Mouse (Mus musculus): ENCODE measurements around the gene Hps3.
"Not testable (repeated sequence)": the region's sequence is repeated elsewhere in the genome, so short reads cannot be mapped to it uniquely, and the experiment has no call there.

Gene Hps3

GRCm38 (mm10) chr3:20034719-20035404, at the start of gene Hps3:
Gene Hps3, minus strand, starts transcription at chr3:20035315.
- peak; percentile 88 for DNase-seq

GRCm38 (mm10) chr3:20082161-20082560, 47.0 kb upstream of the Hps3 start:
- no peak for DNase-seq

DNA sequence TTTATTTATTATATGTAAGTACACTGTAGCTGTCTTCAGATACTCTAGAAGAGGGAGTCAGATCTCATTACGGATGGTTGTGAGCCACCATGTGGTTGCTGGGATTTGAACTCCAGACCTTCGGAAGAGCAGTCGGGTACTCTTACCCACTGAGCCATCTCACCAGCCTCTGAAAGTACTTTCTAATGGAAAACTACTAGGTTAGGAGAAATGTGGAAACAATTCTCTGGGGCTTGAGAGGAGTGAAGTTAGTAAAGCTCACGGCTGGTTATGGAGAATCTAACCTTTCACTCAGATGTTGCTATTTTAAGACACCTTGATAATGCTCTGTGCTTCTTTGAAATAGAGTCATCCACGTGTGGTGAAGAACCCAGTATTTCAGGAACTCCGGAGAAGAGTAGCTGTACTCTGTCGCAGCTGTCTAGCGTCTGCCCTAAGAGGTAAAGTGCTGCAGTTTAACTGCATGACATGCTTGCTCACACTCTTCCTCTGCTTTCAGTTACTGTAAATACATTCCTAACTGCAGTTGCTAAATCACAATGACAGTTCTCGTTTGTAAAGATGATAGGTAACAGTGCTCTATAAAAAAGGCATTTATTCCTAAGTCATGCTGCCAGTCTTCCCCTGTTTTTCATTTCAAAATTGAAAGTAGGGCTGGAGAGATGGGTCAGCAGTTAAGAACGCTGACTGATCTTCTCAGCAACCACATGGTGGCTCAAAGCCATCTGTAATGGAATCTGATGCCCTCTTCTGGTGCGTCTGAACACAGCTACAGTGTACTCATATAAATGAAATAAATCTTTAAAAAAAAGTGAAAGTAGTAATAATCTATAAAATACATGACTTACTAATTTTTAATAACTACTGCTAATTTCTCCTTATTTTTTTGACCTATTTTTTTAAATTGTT, 41.3 kb upstream of the Hps3 start:
- DNase-seq, result no peak

DNA sequence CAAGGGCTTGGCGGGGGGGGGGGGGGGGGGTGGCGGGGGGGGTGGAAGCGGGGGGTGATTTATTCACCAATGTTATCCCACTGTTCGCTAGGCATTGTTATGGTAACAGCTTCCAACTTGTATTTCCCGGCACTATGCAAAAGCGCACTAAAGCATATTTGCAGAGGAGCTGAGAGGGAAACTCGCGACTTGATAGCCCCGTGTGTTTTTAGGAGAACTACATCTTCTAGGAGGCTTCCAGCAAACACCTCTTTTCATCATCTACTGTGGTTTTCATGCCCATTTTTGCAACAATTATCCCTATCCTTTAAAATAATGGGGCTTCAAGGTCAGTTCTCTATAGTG, 23.1 kb upstream of the Hps3 start:
- no peak for DNase-seq

DNA sequence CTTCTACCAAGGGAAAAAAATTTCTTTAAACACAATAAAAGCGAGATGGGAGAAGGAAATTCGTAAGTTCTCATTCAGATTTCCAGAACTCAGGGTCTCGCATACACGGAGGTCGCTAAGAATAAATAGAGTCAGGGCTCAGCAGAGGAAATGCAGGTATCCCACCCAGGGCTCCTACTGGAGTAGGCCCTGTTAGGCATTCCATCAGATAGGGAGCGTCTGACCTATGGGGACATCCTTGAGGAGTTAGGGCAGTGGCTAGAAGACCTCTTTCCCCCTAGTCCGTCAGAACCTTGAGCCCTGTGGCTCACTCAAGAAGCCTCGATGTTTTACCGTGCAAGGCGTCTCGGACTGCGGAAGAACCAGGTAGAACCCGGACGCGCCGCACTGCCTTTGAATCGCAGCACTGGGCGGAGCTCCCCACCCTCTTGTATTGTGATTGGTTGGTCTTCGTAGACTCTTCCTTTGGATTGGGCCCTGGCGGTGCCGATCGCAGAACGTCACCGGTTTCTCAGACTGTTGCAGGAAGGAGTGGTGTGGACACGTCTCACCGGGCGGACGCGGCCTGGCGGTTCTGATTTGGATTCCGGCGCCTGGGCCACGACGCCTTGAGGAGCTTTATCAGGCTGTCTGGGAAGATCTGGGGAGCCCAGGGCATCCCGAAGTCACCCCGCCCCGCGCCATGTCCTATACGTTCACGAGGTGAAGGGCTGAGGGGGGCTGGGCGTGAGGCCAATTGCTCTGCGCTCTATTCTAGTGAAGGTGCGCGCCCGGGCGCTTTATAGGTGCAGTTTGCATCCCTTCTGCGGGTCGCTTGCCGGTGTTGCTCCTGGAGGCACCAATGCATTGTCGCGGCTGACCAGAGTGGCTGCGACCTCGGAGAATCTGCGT, 22.4 kb upstream of the Hps3 start, which contains the start of gene Hltf:
Gene Hltf, plus strand, starts transcription at position 506 of the 891 bp plus-strand sequence.
- DNase-seq, result peak; percentile 96

GRCm38 (mm10) chr3:20044736-20045135, 9.6 kb upstream of the Hps3 start:
- not testable (repeated sequence) for DNase-seq

- DNase-seq, result not testable (repeated sequence)
These were observed 6.3 kb upstream of the Hps3 start for GRCm38 (mm10) chr3:20041461-20041860.

DNA sequence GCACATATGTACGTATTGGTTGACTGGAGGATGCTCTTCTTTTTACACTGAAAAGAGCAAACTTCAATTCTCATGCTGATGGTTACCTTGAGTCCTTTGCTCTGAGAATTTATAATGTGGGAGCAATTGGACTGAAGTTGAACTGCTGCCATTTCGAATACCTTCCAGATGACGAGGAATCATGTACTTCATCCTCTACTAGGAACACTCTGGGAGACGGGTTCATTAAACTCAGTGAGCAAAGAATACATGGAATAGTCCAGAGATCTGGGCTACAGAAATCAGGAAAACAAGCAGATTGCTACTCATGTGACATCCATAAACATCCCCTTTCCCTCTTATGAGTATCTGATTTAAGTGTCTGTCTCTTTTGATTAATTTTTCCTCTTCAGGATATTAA, 954 bp upstream of the Hps3 start:
- no peak for DNase-seq

- DNase-seq, result no peak
These were observed 1.1 kb downstream of the Hps3 start for GRCm38 (mm10) chr3:20033761-20034718.

DNA sequence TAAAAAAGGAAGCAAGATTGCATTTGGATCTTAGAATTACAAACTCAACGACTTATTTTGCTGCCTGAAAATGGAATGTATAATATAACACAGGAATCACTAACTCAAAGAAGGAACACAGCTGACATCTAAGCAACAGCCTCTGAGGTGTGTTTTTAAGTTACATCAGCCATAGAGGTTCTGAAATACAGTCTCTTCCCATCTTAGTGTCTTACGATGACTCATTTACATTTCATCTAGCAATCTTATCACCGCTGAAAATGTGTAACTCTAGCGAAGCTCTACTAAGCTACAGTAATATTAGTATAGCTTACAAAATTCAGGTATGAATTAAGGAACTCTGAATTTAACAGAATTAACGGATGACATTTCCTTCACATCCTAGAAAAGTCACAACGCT, 4.3 kb downstream of the Hps3 start:
- DNase-seq, result no peak

DNA sequence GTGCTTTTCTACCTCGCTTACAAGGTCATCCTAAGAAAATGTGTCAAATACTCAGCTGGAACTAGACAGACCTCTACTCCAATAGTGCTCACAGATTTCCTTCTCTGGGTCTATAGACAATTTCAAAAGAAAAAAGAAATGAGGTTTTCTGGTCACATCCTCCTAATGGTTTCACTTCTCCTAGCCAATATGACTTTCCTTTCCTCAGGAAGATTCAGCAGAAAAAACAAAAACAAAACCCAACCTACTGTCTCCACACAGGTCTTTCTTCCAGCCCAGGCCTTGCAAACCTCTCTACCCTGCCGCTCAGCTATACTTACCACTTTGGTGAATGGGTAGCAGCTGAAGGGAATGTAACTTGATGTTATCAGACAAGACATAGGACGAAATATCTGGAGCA, 6.5 kb downstream of the Hps3 start:
- DNase-seq, result no peak

DNA sequence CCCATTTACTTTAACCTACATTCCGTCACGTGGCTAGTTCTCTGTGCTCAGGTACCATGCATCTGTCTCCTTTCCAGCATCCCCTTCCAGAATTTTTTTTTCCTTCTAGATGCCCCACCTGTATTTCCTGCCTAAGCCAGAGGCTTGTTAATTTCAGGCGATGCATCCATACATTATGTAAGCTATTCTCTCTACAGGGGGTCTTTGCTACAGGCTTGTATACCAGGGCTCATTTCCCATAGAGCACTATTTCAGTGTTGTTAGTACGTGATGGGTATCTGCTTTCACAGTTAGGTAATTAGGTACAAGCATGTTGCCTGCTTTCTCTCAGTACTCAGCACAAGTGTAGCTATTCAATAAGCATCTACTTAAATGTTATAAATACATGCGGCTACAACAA, 7.3 kb downstream of the Hps3 start:
- no peak for DNase-seq

DNA sequence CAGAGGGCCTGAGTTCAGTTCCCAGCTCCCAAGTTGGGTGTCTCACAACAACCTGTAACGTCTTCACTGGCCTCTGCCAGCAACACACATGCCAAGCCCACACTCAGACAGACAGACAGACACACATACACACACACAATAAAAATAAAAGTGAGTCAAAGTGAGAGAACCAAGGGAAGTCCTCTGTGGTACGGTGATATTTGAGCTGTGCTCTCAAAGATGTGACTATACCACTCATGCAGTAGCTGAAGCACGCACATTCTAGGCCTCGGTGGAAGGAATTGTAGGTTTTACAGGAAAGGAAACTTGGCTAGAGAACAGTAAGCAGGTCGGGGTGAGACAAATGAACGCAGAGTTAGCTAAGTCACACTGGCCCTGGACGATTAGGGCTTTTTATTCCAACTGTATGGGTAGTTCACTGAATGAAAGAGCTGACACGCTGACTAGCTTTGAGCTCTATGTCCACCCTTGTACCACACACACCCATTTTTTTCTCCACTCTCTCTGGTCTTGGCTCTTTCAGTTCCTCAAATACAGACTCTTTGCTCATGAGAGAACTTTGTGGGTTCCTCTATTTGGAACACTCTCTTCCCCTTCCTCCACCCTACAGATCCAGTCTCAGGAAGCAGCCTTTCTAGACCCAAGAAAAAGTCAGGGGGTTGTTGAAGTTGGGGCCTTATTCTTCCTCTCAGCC, 8.0 kb downstream of the Hps3 start:
- DNase-seq, result no peak

GRCm38 (mm10) chr3:20026481-20026880, 8.6 kb downstream of the Hps3 start:
- DNase-seq, result no peak

DNA sequence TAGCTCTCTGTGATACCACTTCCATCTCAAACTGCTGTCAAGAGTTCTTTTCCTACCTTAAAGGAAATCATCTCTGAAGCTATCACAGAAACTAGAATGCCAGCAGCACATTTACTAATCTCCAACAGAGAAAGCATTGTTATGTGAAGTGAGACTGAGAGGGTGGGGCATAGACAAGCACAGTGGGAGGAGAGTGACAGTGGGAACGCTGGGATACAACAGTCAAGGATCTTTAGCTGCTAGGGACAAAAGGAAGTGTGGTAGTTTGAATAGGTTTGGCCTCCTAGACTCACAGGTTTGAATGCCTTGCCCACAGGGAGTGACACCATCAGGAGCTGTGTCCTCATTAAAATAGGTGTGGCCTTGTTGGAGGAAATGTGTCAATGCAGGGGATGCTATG, 11.3 kb downstream of the Hps3 start:
- no peak for DNase-seq

GRCm38 (mm10) chr3:20018076-20018475, 17.0 kb downstream of the Hps3 start:
- no peak for DNase-seq

- no peak for DNase-seq
These were observed 20.7 kb downstream of the Hps3 start for GRCm38 (mm10) chr3:20014454-20014853.

DNA sequence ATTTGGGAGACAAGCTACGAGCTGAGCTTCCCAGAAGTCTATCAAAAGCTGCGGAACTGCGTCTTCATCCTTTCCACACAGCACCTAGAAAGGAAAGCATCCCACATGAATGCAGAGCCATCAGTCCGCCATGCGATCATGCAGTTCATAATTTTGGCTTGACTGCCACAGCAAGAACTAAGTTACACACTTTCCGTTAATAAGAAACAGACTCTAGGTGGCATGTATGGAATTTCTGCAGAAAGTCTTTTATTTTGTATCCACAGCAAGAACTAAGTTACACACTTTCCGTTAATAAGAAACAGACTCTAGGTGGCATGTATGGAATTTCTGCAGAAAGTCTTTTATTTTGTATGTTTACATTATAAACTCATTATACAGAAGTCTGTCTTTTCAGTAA, 24.2 kb downstream of the Hps3 start:
- DNase-seq, result not testable (repeated sequence)

DNA sequence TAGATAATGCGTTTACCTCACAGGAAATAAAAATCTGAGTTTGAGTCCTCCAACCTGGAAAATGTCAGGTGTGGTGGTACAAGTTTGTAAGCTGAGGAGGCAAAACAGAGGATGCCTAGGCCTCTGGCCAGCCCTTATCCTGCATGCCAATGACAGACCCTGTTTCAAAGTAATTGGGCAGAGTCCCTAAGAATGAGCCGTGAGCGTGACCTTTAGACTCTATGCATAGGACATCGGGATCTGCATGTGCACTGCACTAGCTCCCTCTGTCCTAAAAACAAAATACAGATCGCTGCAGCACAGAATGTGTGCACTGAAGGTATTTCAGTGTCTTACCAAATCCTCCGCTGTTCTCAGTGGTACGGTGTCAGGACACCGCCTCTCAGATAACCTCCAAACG, 24.7 kb downstream of the Hps3 start:
- DNase-seq, result no peak

DNA sequence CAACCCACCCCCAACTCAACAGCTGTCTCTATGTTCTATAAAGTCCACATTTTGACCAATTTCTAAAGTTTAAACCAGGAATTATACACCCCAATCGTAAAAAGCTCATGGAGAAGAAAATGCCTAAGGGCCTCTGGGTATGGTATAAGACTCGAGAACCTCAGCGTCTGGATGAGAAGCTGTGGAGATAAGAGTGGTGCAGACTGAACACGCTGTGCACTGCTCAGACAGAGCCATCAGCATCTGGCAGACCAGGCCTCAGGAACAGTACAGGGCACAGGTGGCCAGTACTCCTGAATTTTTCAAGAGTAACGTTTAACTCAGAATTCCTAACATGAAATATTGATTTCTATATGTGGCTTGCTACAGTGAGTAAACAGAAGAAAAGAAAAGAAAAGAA, 27.4 kb downstream of the Hps3 start:
- DNase-seq, result no peak

DNA sequence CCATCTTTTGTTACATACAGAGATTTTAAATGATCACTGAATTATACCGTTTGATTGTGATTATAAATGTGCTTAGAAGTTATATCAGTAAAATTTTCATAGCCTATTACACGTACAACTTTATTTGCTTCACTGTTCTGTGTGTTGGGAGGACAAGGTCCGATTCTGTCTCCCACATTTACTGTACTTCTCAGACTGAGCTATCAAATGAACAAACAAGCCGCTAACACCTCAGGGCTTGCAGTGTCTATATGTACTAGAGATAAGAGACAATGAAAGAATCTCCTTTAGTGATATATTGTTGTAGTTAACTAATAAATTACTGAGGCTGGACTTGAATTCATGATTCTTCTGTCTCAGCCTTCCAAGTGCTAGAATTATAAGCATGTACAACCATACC, 27.8 kb downstream of the Hps3 start:
- no peak for DNase-seq

Measured in thymus, postnatal 25 days (tissue).